Mouse (Mus musculus): ENCODE results near the gene Mcm3ap. TPM values are rescaled to one million over a fixed set of nuclear protein-coding genes. Genes with fewer than 3 reads are reported as not detected.
A peak's percentile ranks its signal among the peaks of the same experiment; 100 is the strongest.

Mcm3ap gene
- 37.3 and 42.1 TPM in 2 replicates for polyA plus RNA-seq (2015; fragmentation: Nextera tagmentation; extraction: Ambion mirVana)

DNA sequence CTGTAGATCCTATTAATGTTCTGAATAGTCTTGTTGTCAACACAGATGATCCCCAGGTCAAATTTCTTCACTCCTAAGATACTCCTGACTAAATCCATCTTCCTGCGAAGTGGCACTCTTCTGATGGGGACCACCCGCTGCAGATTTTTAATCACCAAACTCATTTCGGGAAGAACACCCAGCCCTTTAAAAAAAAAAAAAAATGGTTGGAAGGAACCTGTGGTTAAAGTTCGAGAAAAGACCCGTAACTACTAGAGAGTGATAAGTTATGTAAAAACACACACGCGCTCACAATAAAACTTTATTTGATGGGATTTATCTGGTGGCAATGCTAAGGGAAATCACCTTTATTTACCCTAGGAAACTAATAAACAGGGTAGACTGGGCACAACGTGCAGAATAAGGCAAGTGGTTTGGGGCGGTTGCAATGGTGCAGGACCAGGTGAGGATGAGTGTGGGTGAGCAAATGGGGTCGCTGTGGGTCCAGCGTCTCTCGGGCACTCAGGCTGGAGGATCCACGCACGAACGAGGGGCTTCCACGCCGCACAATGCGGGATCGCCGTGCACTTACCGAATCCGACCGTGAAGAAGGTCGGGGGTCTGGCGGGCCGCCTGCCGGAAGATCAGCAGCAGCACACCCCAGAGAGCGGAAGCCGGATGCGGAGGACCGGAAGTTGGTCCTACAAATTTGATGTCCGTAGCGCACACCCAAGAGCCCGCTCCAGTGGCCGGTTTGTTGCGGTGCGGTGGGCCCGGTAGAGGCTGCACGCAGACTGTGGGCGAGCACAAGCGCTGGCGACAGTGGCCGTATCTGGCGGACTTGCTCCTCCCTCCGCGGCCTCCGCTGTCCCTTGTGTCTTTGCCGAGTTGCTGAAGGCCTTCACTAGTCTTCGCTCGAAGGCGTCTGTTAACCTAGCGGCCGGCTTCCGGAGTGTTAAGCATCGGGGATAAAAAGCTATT, at the start of gene Mcm3ap, which contains the start of gene Ybey:
Gene Mcm3ap (plus strand): TSS at position 725 of the 960 bp plus-strand sequence.
Gene Ybey (minus strand): TSS at position 912 of the 960 bp plus-strand sequence.
- Histone ChIP-seq H3K9me3 (no peaks in the 10 kb centered on the region), H3K4me1 (replicated peaks) (0 out of 2 replicates have a peak, but pooled peaks cover 5% of the 10 kb centered on the region), H3K27ac (peak within 1 kb of the TSS; percentile 81; the same call in 1 of the 2 replicates), H3K4me2 (replicated peaks) (peak within 1 kb of the TSS; percentile 60), H3K36me3 (peaks cover 15% of the 10 kb centered on the region), H3K9ac (peak within 1 kb of the TSS; percentile 87), H3K27me3 (replicated peaks) (no peaks in the 10 kb centered on the region), H3K4me3 (replicated peaks) (peak within 1 kb of the TSS; percentile 75)
- WGBS = 2% methylated on average over 55 of the region's 55 CpGs
- ATAC-seq = peak; percentile 97

DNA sequence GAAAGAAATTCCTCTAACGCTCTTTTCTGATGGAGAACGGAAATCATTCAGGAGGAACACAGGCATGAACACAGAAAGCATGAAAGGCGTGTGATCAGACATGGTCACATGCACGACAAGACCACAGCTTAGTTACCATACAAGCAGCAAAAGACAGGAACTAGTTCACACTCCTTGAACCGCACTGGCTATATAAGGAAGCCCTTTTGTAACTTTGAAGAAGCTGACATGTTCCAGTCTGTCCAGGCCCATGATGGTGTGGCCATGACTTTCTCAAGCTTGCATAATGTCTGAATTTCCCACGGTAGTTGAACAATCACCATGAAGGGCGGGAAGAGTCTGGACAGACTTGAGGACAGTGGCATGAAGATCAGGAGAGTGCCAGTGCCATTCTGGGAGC, 43.1 kb upstream of the Mcm3ap start:
- no peak overlapping the region for H3K9ac ChIP-seq
- H3K36me3 ChIP-seq = peaks cover 52% of the 10 kb centered on the region
- WGBS = 91% methylated on average over 7 of the region's 7 CpGs

DNA sequence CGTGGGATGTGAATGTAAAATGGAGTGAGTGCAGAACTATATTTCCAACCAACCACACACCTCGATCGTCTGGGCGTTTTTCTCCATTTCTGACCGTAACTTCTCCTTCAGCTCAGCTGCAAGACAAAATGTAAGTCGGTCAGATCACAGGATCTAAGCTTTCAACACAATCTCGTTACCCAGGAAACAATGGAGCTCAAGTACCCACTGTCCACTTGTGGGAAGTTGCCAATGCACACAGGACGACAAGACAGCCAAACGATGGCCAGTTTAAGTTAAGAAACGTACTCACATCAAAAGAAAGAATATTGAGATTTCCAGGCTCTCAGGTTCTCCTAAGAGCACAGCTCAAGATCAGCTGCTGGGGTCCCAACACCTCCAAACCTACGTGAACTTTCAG, 34.8 kb upstream of the Mcm3ap start:
- peaks cover 60% of the 10 kb centered on the region for H3K36me3 ChIP-seq
- no peak for ATAC-seq
- WGBS = 94% methylated on average over 11 of the region's 11 CpGs

More for the DNA sequence above, 43.1 kb upstream of the Mcm3ap start:
- Histone ChIP-seq H3K27ac (no peak overlapping the region), H3K4me3 (replicated peaks) (no peak overlapping the region), H3K4me1 (replicated peaks) (no peaks in the 10 kb centered on the region), H3K27me3 (replicated peaks) (no peaks in the 10 kb centered on the region), H3K9me3 (no peaks in the 10 kb centered on the region), H3K4me2 (replicated peaks) (no peak overlapping the region)
- no peak for ATAC-seq

DNA sequence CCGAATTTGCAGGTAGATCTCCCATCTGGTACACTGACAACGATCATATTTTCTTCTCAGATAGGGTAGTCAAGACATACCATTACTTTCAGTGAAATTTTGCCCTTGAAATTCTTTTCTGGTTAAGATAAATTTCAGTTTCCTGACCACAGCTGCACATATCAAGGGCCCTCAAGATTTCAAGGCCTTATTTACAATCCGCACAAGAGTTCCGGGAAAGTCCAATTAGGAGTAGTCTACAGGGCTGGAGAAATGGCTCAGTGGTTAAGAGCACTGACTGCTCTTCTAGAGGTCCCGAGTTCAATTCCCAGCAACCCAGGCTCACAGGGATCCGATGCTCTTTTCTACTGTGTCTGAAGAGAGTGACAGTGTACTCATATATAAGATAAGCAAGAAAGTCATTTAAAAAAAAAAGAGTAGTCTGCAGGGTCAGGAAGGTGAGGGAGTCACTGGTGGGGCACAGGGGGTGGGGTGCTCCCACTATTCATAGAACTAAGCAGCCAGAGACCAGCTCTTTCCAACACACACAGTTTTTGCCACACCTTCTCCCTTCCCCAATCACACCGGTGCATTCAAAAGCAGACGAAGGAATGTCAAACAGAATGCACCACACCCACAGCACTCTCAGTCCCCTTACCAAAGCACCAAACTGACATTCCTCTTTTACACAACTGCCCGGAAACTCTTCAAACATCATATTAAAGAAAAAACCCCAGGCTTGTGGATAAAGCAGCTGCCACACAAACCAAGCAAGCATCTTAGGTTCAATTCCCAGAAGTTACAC, 29.4 kb upstream of the Mcm3ap start:
- H3K9ac ChIP-seq = no peak overlapping the region
- ATAC-seq = no peak
- peaks cover 9% of the 10 kb centered on the region; the same call in 1 of the 2 replicates for H3K4me1 ChIP-seq (replicated peaks)
- H3K36me3 ChIP-seq = peaks cover 29% of the 10 kb centered on the region
- H3K4me2 ChIP-seq (replicated peaks) = no peak overlapping the region
- no peak overlapping the region for H3K27ac ChIP-seq
- no peaks in the 10 kb centered on the region for H3K27me3 ChIP-seq (replicated peaks)
- WGBS = 90% methylated on average over 9 of the region's 9 CpGs
- H3K4me3 ChIP-seq (replicated peaks) = no peak overlapping the region
- H3K9me3 ChIP-seq = no peaks in the 10 kb centered on the region

More for the DNA sequence above, 34.8 kb upstream of the Mcm3ap start:
- Histone ChIP-seq H3K9ac (no peak overlapping the region), H3K27me3 (replicated peaks) (no peaks in the 10 kb centered on the region), H3K4me1 (replicated peaks) (no peaks in the 10 kb centered on the region), H3K4me2 (replicated peaks) (no peak overlapping the region), H3K9me3 (no peaks in the 10 kb centered on the region), H3K27ac (no peak overlapping the region), H3K4me3 (replicated peaks) (no peak overlapping the region)

DNA sequence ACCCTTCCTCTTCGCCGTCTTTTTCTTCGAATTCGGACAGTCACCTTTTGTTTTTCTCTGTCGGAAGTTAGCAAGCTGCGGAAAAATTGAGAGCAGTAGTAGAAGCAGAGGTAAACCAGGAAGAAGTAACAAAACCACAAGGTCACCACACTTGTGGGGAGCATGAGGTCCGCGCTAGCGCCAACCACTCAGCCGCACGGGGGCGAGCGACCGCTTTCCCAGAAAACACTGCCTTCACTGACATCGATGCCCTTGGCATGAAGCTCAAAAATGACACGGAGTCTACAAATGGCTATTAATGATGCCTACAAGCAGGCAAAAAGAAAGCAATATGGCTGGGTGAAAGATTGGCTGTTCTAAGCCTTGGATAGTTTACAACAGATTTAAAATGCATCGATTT, 28.4 kb upstream of the Mcm3ap start, which contains the start of gene AC141477.1:
Gene AC141477.1 (minus strand): TSS at position 164 of the 400 bp plus-strand sequence.
- Histone ChIP-seq H3K9ac (no peak within 1 kb of the TSS), H3K27ac (no peak within 1 kb of the TSS), H3K4me1 (replicated peaks) (peaks cover 9% of the 10 kb centered on the region; the same call in 1 of the 2 replicates), H3K27me3 (replicated peaks) (no peaks in the 10 kb centered on the region), H3K36me3 (peaks cover 21% of the 10 kb centered on the region), H3K4me2 (replicated peaks) (peak within 1 kb of the TSS; percentile 57; the same call in 1 of the 2 replicates), H3K4me3 (replicated peaks) (peak within 1 kb of the TSS; percentile 79; the same call in 1 of the 2 replicates), H3K9me3 (no peaks in the 10 kb centered on the region)
- ATAC-seq = no peak
- WGBS = 95% methylated on average over 17 of the region's 17 CpGs

DNA sequence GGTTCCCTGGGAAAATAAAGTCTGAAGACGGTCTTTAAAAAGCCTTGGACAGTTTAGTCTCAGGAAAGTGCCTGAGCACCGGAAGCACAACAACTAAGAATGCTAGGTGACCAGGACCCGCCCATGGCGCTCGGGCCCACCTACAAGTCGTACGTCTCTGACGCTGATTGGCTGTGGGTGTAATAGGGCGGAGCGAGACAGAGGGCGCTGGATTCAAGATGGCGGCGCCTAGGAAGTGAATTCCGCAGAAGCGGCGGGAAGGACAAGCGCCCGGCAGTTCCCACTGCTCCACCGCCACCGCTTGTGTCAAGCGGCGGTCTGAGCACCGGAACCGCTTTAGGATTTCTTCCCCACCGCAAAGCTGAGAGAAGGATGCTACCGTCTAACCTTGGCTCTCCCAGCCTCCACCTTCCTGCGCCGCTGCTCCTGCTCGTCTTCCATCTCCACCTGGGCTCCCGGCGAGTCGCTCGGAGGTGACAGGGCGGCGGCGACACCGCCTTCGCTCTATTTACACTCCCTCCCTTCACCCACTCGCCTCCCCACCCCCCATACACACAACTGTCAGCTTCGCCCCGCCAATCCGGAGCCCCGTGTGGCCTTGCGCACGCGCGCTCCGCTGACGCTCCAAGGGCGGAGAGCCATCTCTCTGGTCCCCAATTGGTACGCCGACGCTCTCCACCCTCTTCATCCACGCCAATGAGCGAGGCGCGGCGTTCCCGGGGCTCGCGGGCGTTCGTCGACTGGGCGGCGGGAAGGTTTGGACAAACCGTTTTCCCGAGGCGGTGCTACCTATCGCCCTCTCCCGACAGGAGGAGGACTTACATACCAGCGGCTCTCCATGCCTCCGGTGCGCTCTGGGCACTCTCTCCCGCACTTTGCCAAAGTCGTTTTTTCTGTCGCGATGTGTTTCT, 26.3 kb upstream of the Mcm3ap start, which contains the start of gene Pcnt:
Gene Pcnt (minus strand): TSS at position 609 of the 911 bp plus-strand sequence.
- peak within 1 kb of the TSS; percentile 79 for H3K4me3 ChIP-seq (replicated peaks)
- peak within 1 kb of the TSS; percentile 97 for H3K27ac ChIP-seq
- H3K4me2 ChIP-seq (replicated peaks) = peak within 1 kb of the TSS; percentile 81
- H3K36me3 ChIP-seq = 0 out of 2 replicates have a peak, but pooled peaks cover 4% of the 10 kb centered on the region
- H3K9me3 ChIP-seq = no peaks in the 10 kb centered on the region
- under 1% methylated on average over 78 of the region's 78 CpGs for WGBS
- peak; percentile 99 for ATAC-seq
- peaks cover 13% of the 10 kb centered on the region; the same call in 1 of the 2 replicates for H3K4me1 ChIP-seq (replicated peaks)
- peak within 1 kb of the TSS; percentile 81 for H3K9ac ChIP-seq
- H3K27me3 ChIP-seq (replicated peaks) = no peaks in the 10 kb centered on the region

DNA sequence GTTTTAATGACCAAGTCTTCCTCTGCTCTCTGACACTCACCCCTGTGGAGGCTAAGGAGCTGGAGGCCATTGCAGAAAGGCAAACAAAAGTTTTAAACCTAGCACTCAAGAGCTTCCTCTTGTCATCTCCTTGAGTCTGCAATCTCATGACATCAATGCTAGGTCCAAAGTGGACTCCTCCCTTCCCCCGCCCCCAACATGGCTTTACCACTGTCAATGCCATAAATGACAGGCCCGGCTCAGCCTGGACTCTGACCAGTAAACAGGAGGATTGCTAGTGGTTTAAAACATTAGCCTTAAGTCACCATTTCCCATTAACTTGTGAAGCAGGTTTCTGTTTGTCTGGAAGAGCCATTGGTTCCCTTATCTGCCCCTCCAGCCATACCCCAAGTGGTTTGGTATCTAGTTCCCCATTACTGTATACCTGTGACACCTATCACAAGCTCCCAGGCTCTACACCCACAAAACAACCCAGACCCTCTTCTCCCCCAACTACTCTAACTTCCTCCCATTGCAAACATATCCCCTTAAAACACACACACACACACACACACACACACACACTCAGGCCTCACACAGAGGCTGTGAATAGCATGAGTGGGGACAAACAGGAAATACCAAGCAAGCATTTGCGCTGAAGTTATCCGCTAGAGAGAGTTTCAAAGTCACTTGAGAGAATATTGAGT, 22.6 kb upstream of the Mcm3ap start:
- Histone ChIP-seq H3K27ac (peak overlapping the region; percentile 56), H3K9ac (no peak overlapping the region), H3K4me3 (replicated peaks) (no peak overlapping the region), H3K27me3 (replicated peaks) (no peaks in the 10 kb centered on the region), H3K9me3 (no peaks in the 10 kb centered on the region), H3K4me2 (replicated peaks) (no peak overlapping the region), H3K36me3 (no peaks in the 10 kb centered on the region), H3K4me1 (replicated peaks) (peaks cover 13% of the 10 kb centered on the region; the same call in 1 of the 2 replicates)
- ATAC-seq = no peak
- 61% methylated on average over 4 of the region's 4 CpGs for WGBS

DNA sequence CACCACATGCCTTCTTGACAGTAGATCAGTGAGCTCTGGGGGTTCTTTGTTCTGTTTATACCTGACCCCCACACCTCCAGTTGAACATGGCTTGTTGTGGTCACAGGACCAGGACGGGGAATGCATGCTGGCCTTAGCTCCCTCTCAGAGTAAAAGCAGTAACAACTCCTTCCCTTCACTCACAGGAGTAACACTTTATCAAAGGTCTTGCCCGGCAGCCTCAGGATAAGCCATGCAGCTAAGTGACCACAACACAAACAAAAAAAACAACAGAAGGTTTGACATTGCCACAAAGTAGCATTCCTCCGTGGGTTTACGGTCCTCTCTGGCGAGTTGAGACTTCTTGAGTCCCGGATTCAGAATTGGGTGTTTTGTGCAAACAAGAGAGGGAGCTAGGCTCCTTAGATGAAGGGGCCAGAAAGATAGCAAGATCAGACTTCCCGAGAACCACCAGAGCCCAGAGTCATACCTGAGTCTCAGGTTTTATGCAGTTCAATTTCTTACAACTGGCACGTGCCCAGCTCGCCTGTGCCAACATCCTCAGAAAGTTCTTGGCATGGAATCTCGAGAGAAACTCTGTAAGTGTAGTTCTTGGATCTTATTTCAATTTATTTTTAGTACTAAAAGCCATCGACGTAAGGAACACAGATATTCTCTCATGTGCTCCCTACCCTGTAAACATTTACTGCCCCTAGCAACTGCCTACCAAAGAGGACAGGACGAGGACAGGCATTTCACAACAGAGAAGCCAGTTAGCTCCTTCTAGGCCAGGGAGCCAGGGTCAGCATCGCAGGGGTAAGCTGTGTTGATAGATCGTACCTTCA, 21.1 kb upstream of the Mcm3ap start:
- ATAC-seq = no peak
- Histone ChIP-seq H3K9ac (no peak overlapping the region), H3K36me3 (no peaks in the 10 kb centered on the region), H3K4me3 (replicated peaks) (no peak overlapping the region), H3K9me3 (no peaks in the 10 kb centered on the region), H3K27me3 (replicated peaks) (no peaks in the 10 kb centered on the region), H3K27ac (no peak overlapping the region), H3K4me2 (replicated peaks) (no peak overlapping the region), H3K4me1 (replicated peaks) (peaks cover 8% of the 10 kb centered on the region; the same call in 1 of the 2 replicates)
- WGBS = 75% methylated on average over 15 of the region's 15 CpGs

DNA sequence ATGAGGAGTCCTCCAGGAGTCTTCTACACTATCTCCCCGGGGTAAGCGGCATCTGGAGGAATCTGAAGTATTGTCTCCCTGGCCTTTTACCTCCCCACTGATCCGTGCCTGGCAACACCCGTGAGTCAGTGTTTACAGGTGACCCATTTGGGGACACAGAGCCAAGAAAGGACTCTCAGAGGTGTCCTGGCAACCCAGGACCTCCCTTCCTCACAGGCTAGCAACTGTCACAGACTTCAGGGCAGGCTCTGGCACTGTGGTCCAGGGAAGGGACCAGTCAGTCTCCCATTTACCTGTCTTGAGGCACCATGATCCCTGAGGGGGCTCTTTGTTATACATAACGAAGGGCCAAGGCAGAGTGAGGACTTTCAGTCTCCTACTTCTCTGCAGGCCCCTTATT, 19.9 kb upstream of the Mcm3ap start, which contains the start of gene 2610028H24Rik:
Gene 2610028H24Rik (plus strand): TSS at position 231 of the 400 bp plus-strand sequence.
- no peak for ATAC-seq
- Histone ChIP-seq H3K4me3 (replicated peaks) (no peak within 1 kb of the TSS), H3K27ac (no peak within 1 kb of the TSS), H3K36me3 (no peaks in the 10 kb centered on the region), H3K9ac (no peak within 1 kb of the TSS), H3K9me3 (no peaks in the 10 kb centered on the region), H3K4me2 (replicated peaks) (no peak within 1 kb of the TSS), H3K27me3 (replicated peaks) (no peaks in the 10 kb centered on the region), H3K4me1 (replicated peaks) (peaks cover 4% of the 10 kb centered on the region; the same call in 1 of the 2 replicates)
- WGBS = 75% methylated on average over 5 of the region's 5 CpGs

DNA sequence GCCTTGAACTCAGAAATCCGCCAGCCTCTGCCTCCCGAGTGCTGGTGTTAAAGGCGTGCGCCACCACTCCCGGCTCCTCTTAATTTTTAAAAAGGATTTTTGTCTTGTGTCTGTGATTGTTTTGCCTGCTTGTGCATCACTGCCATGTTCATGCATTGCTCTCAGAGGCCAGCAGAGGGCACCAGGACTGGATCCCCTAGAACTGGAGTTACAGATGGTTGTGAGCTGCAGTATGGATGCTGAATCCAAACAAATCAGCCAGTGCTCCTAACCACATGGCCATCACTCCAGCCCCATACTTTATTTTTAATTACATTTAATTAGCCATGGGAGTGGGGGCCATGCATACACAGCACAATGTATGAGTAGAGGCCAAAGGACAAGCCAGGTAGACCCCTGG, 13.4 kb upstream of the Mcm3ap start:
- ATAC-seq = no peak
- Histone ChIP-seq H3K9ac (no peak overlapping the region), H3K9me3 (no peaks in the 10 kb centered on the region), H3K4me3 (replicated peaks) (no peak overlapping the region), H3K36me3 (no peaks in the 10 kb centered on the region), H3K27ac (no peak overlapping the region), H3K4me2 (replicated peaks) (no peak overlapping the region), H3K4me1 (replicated peaks) (no peaks in the 10 kb centered on the region), H3K27me3 (replicated peaks) (no peaks in the 10 kb centered on the region)
- WGBS = 64% methylated on average over 5 of the region's 5 CpGs
